Mouse (Mus musculus): ENCODE results near the gene Ajap1.

Ajap1 gene

GRCm38 (mm10) chr4:153482459-153483338, at the start of gene Ajap1:
Gene Ajap1 (minus strand): TSS chr4:153482811.
- DNase-seq (ENCODE audit: low spot score in 2 of 2), result no peak

- DNase-seq (ENCODE audit: low spot score in 2 of 2), result no peak
Measured at GRCm38 (mm10) chr4:153530536-153530935, 47.9 kb upstream of the Ajap1 start.

- no peak for DNase-seq (ENCODE audit: low spot score in 2 of 2)
Measured at GRCm38 (mm10) chr4:153521601-153522000, 39.0 kb upstream of the Ajap1 start.

- DNase-seq (ENCODE audit: low spot score in 2 of 2), result no peak
Measured at GRCm38 (mm10) chr4:153519888-153520287, 37.3 kb upstream of the Ajap1 start.

GRCm38 (mm10) chr4:153519289-153519688, 36.7 kb upstream of the Ajap1 start:
- no peak for DNase-seq (ENCODE audit: low spot score in 2 of 2)

- DNase-seq (ENCODE audit: low spot score in 2 of 2), result no peak
Measured at GRCm38 (mm10) chr4:153515786-153516185, 33.2 kb upstream of the Ajap1 start.

- DNase-seq (ENCODE audit: low spot score in 2 of 2), result no peak
Measured at GRCm38 (mm10) chr4:153514071-153514470, 31.5 kb upstream of the Ajap1 start.

- no peak for DNase-seq (ENCODE audit: low spot score in 2 of 2)
Measured at GRCm38 (mm10) chr4:153511530-153511929, 28.9 kb upstream of the Ajap1 start.

GRCm38 (mm10) chr4:153501936-153502335, 19.3 kb upstream of the Ajap1 start:
- no peak for DNase-seq (ENCODE audit: low spot score in 2 of 2)

- no peak for DNase-seq (ENCODE audit: low spot score in 2 of 2)
Measured at GRCm38 (mm10) chr4:153492444-153492843, 9.8 kb upstream of the Ajap1 start.

GRCm38 (mm10) chr4:153489116-153489515, 6.5 kb upstream of the Ajap1 start:
- no peak for DNase-seq (ENCODE audit: low spot score in 2 of 2)

- no peak for DNase-seq (ENCODE audit: low spot score in 2 of 2)
Measured at GRCm38 (mm10) chr4:153485913-153486312, 3.3 kb upstream of the Ajap1 start.

GRCm38 (mm10) chr4:153484392-153484791, 1.8 kb upstream of the Ajap1 start:
- no peak for DNase-seq (ENCODE audit: low spot score in 2 of 2)

- DNase-seq (ENCODE audit: low spot score in 2 of 2), result no peak
Measured at GRCm38 (mm10) chr4:153481361-153482234, 1.0 kb downstream of the Ajap1 start.

GRCm38 (mm10) chr4:153480551-153481262, 1.9 kb downstream of the Ajap1 start:
- no peak for DNase-seq (ENCODE audit: low spot score in 2 of 2)

GRCm38 (mm10) chr4:153479144-153479543, 3.5 kb downstream of the Ajap1 start:
- DNase-seq (ENCODE audit: low spot score in 2 of 2), result no peak

GRCm38 (mm10) chr4:153473480-153474252, 8.9 kb downstream of the Ajap1 start:
- no peak for DNase-seq (ENCODE audit: low spot score in 2 of 2)

GRCm38 (mm10) chr4:153469712-153470111, 12.9 kb downstream of the Ajap1 start:
- no peak for DNase-seq (ENCODE audit: low spot score in 2 of 2)

- DNase-seq (ENCODE audit: low spot score in 2 of 2), result no peak
Measured at GRCm38 (mm10) chr4:153459934-153460333, 22.7 kb downstream of the Ajap1 start.

- DNase-seq (ENCODE audit: low spot score in 2 of 2), result no peak
Measured at GRCm38 (mm10) chr4:153459503-153459902, 23.1 kb downstream of the Ajap1 start.

GRCm38 (mm10) chr4:153458821-153459220, 23.8 kb downstream of the Ajap1 start:
- DNase-seq (ENCODE audit: low spot score in 2 of 2), result no peak
